ENCODE assay signal across 15 mouse cellular contexts in the genomic region with DNA sequence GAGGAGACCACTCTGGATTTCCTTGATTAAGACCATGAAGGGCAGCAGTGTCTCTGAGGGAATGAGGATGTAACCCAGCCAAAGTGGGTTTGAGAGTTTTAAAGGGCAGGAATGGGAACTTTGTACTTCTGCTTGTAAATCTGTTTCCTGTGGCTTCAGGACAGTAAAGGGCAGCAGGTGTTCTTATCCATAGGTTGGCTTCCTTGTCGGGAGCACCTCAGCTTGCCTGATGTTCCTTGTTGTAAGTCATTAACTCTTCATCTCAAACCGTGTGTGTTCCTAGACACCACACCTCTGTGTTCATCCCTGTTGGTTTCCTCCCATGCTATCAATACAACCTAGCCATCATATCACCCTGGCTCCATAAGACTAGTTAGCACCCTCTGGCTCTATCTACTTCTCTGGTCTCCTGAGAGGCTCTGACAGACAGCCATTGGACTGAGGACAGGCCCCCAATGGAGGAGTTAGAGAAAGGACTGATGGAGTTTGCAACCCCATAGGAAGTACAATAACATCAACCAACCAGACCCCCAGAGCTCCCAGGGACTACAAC. TPM values are rescaled to one million over a fixed set of nuclear protein-coding genes. Genes with fewer than 3 reads are reported as not detected.
DNase-seq lines count a peak whose midpoint lies in the region; ATAC-seq and TF ChIP-seq lines count a peak whose summit lies in the region.
"Had no signal": no experiment of that assay in that cellular context is flagged by ENCODE, and none has a peak within 500 bp of the region (broad histone marks: within the 10 kb centered on the region; RNA-seq: fewer than 3 reads in every experiment).

No protein-coding gene starts in this region.

- no peak overlapping the region for H3K27ac ChIP-seq in hindbrain, postnatal 0 days
- H3K27ac ChIP-seq in hindbrain, embryonic 12.5 days, result no peak overlapping the region
- H3K27ac ChIP-seq in liver, embryonic 15.5 days (replicated peaks), result no peak overlapping the region
- H3K27ac ChIP-seq in cerebellum, adult 2 months (ENCODE audit: insufficient read depth, low read length), result no peak overlapping the region
- H3K27ac ChIP-seq: midbrain, embryonic 12.5 days had no signal

- H3K36me3 ChIP-seq in hindbrain, postnatal 0 days (ENCODE audit: insufficient read depth, low read length), result no peaks in the 10 kb centered on the region
- H3K36me3 ChIP-seq in hindbrain, embryonic 12.5 days, result no peaks in the 10 kb centered on the region
- no peaks in the 10 kb centered on the region for H3K36me3 ChIP-seq in liver, embryonic 15.5 days (replicated peaks)
- H3K36me3 ChIP-seq: midbrain, embryonic 12.5 days had no signal

- TF ChIP-seq CTCF in hindbrain, postnatal 0 days (IDR thresholded peaks at IDR 0.05; ENCODE audit: low read depth), result no peak
- TF ChIP-seq CTCF in cerebellum, adult 2 months (IDR thresholded peaks at IDR 0.05; ENCODE audit: borderline replicate concordance, insufficient read depth, low read depth, low read length), result no peak

- H3K4me3 ChIP-seq in hindbrain, postnatal 0 days (ENCODE audit: low read length), result no peak overlapping the region
- no peak overlapping the region for H3K4me3 ChIP-seq in hindbrain, embryonic 12.5 days
- H3K4me3 ChIP-seq in liver, embryonic 15.5 days (replicated peaks), result no peak overlapping the region
- H3K4me3 ChIP-seq in cerebellum, adult 2 months (replicated peaks; ENCODE audit: insufficient read depth, low read depth, low read length), result no peak overlapping the region
- H3K4me3 ChIP-seq: midbrain, embryonic 12.5 days had no signal

- no peaks in the 10 kb centered on the region for H3K9me3 ChIP-seq in hindbrain, postnatal 0 days (ENCODE audit: low read length)
- H3K9me3 ChIP-seq in hindbrain, embryonic 12.5 days (replicated peaks), result no peaks in the 10 kb centered on the region
- H3K9me3 ChIP-seq in liver, embryonic 15.5 days (replicated peaks), result no peaks in the 10 kb centered on the region
- H3K9me3 ChIP-seq: midbrain, embryonic 12.5 days had no signal

- no peaks in the 10 kb centered on the region for H3K27me3 ChIP-seq in hindbrain, postnatal 0 days (ENCODE audit: insufficient read depth, low read length)
- no peaks in the 10 kb centered on the region for H3K27me3 ChIP-seq in hindbrain, embryonic 12.5 days
- H3K27me3 ChIP-seq in liver, embryonic 15.5 days, result no peaks in the 10 kb centered on the region
- H3K27me3 ChIP-seq in cerebellum, adult 2 months (ENCODE audit: control insufficient read depth, insufficient read depth, low read length), result no peaks in the 10 kb centered on the region; the same call in 1 of the 2 replicates

- DNase-seq in hindbrain, postnatal 0 days (ENCODE audit: low spot score), result no peak
- no peak for DNase-seq in gastrocnemius, adult 18-20 months (ENCODE audit: low spot score)
- no peak for DNase-seq in cerebellum, adult 2 months
- DNase-seq: cerebellum, adult 8-10 months; gastrocnemius, postnatal 14 days; heart, postnatal 14 days; kidney, adult 9 months; lung, postnatal 10 days; spleen, adult 18-20 months had no signal

- H3K4me1 ChIP-seq in hindbrain, postnatal 0 days (ENCODE audit: insufficient read depth, low read length), result no peaks in the 10 kb centered on the region
- H3K4me1 ChIP-seq in hindbrain, embryonic 12.5 days, result no peaks in the 10 kb centered on the region
- H3K4me1 ChIP-seq in liver, embryonic 15.5 days (replicated peaks), result peaks cover 22% of the 10 kb centered on the region
- H3K4me1 ChIP-seq in cerebellum, adult 2 months (ENCODE audit: control insufficient read depth, insufficient read depth, low read length), result no peaks in the 10 kb centered on the region

- H3K4me2 ChIP-seq in hindbrain, postnatal 0 days (ENCODE audit: low read depth, low read length), result peak overlapping the region; percentile 21; the same call in 1 of the 2 replicates
- no peak overlapping the region; the same call in 1 of the 2 replicates for H3K4me2 ChIP-seq in hindbrain, embryonic 12.5 days (replicated peaks)
- H3K4me2 ChIP-seq in liver, embryonic 15.5 days, result no peak overlapping the region
- H3K4me2 ChIP-seq: heart, embryonic 11.5 days; midbrain, embryonic 12.5 days had no signal

- 86% methylated on average over 2 of the region's 2 CpGs for WGBS in hindbrain, postnatal 0 days
- 95% methylated on average over 2 of the region's 2 CpGs for WGBS in hindbrain, embryonic 12.5 days
- 20% methylated on average over 2 of the region's 2 CpGs for WGBS in liver, embryonic 15.5 days (ENCODE audit: insufficient replicate concordance)
- WGBS in cerebellum, adult 2 months, result 92% methylated on average over 2 of the region's 2 CpGs

- no peak for ATAC-seq in hindbrain, postnatal 0 days
- ATAC-seq in hindbrain, embryonic 12.5 days (ENCODE audit: low FRiP score), result no peak
- ATAC-seq in common myeloid progenitor, adult 5-6 weeks (replicated peaks; ENCODE audit: low read depth, poor library complexity, severe bottlenecking), result peak; percentile 23; the same call in 1 of the 2 replicates
- peak; percentile 29; the same call in 1 of the 2 replicates for ATAC-seq in erythroblast, adult 5-6 weeks (replicated peaks; ENCODE audit: low FRiP score, poor library complexity, severe bottlenecking)
- peak; percentile 64; the same call in 1 of the 2 replicates for ATAC-seq in liver, embryonic 15.5 days (ENCODE audit: insufficient read depth)

- H3K9ac ChIP-seq in hindbrain, postnatal 0 days (replicated peaks; ENCODE audit: low read length), result no peak overlapping the region
- H3K9ac ChIP-seq in hindbrain, embryonic 12.5 days, result no peak overlapping the region
- no peak overlapping the region for H3K9ac ChIP-seq in liver, embryonic 15.5 days
- H3K9ac ChIP-seq: midbrain, embryonic 12.5 days had no signal

- no peak for TF ChIP-seq POLR2A in cerebellum, adult 2 months (IDR thresholded peaks at IDR 0.05; ENCODE audit: borderline replicate concordance, insufficient read depth, low read length)

RNA-seq across cellular contexts. Expression of gene Atp8a1, which starts 17.4 kb away (rescaled TPM):
- 78.2 and 125 TPM in 2 replicates for total RNA-seq in hindbrain, postnatal 0 days (2014; rRNA removed)
- polyA plus RNA-seq in hindbrain, postnatal 0 days (2015; fragmentation: Nextera tagmentation; extraction: Ambion mirVana), result 37.8 and 41.1 TPM in 2 replicates
- polyA plus RNA-seq in hindbrain, embryonic 12.5 days (2016; fragmentation: Nextera tagmentation; extraction: Ambion mirVana), result 34.0 and 37.3 TPM in 2 replicates
- total RNA-seq in common myeloid progenitor, adult 5-6 weeks (2017), result 76.0 and 77.1 TPM in 2 replicates
- total RNA-seq in erythroblast, adult 5-6 weeks (2015; ENCODE audit: low replicate concordance), result 230 and 244 TPM in 2 replicates
- total RNA-seq in erythroblast, adult 5-6 weeks (2017; ENCODE audit: low replicate concordance), result 267 and 308 TPM in 2 replicates
- 38.8 and 40.5 TPM in 2 replicates for polyA plus RNA-seq in liver, embryonic 15.5 days (2015; fragmentation: Nextera tagmentation; extraction: Ambion mirVana)
- 10 to 100 TPM; 60.4 to 75.3 TPM for total RNA-seq in gastrocnemius, adult 18-20 months (2021)
- 56.1 and 60.9 TPM in 2 replicates for polyA plus RNA-seq in cerebellum, adult 2 months (2012; rRNA removed)

Comparison
In these comparisons a context has a peak if more than half of its experiments do, and no peak if none do; other contexts are left out.
1. ATAC-seq: peak in common myeloid progenitor, adult 5-6 weeks (single experiment), erythroblast, adult 5-6 weeks (single experiment) and liver, embryonic 15.5 days (single experiment); none in hindbrain, postnatal 0 days (single experiment) and hindbrain, embryonic 12.5 days (single experiment).